Mouse (Mus musculus): ENCODE results near the gene Gm20388.

Gene Gm20388

GRCm38 (mm10) chr8:123715916-123716592 is 3805.4 kb downstream of the Gm20388 start:
- DNase-seq (ENCODE audit: low spot score), result peak; percentile 53

- no peak for DNase-seq (ENCODE audit: low spot score)
Measured at GRCm38 (mm10) chr8:123717104-123717503, 3806.5 kb downstream of the Gm20388 start.

- DNase-seq (ENCODE audit: low spot score), result no peak
Measured at GRCm38 (mm10) chr8:123717516-123718490, 3807.2 kb downstream of the Gm20388 start.

- DNase-seq (ENCODE audit: low spot score), result no peak
Measured at GRCm38 (mm10) chr8:123718752-123719151, 3808.1 kb downstream of the Gm20388 start.

- DNase-seq (ENCODE audit: low spot score), result no peak
Measured at GRCm38 (mm10) chr8:123719280-123719679, 3808.6 kb downstream of the Gm20388 start.

DNA sequence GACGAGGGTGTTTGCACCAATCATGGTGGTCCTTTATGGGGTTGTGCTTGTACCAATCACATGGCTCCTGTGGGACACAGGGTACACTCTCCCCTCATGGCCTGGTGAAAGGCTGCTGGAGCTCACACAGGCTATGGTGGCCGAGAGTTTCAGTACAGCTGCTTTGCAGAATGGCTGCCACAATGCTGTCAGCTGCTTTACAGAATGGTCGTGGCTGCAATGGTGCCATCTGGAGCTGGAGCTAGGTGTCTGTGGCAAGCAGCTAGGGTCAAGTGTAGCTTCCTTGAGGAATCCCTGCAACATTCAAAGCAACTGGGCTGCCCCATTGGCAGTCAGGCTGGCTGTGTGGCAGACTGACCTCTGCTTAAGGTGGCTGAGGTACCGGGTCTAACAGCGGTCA is 3809.2 kb downstream of the Gm20388 start:
- DNase-seq (ENCODE audit: low spot score), result peak; percentile 35

- DNase-seq (ENCODE audit: low spot score), result peak; percentile 29
Measured at GRCm38 (mm10) chr8:123720471-123721001, 3809.9 kb downstream of the Gm20388 start.

- no peak for DNase-seq (ENCODE audit: low spot score)
Measured at GRCm38 (mm10) chr8:123722245-123722644, 3811.6 kb downstream of the Gm20388 start.

GRCm38 (mm10) chr8:123724752-123725151 is 3814.1 kb downstream of the Gm20388 start:
- DNase-seq (ENCODE audit: low spot score), result no peak

GRCm38 (mm10) chr8:123725261-123725660 is 3814.6 kb downstream of the Gm20388 start:
- DNase-seq (ENCODE audit: low spot score), result no peak

DNA sequence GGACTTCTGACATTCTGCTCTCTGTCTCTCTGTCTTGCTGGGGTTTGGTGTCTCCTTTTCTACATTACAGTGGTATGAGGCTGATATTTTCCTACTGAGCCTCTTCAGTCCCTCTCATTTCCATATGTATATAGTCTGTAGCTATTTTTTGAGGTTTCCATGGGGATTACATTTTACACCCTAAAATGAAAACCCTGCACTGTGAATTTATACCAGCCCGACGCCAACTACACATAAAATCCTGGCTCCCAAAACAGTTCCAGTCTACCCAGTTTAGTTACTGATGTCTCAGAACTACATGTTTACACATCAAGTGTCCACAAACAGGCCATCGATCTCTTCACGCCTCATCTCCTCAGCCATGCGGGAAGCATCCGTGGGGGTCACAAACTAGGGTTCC is 3816.1 kb downstream of the Gm20388 start:
- DNase-seq (ENCODE audit: low spot score), result no peak

GRCm38 (mm10) chr8:123729055-123729785 is 3818.6 kb downstream of the Gm20388 start:
- peak; percentile 80 for DNase-seq (ENCODE audit: low spot score)

DNA sequence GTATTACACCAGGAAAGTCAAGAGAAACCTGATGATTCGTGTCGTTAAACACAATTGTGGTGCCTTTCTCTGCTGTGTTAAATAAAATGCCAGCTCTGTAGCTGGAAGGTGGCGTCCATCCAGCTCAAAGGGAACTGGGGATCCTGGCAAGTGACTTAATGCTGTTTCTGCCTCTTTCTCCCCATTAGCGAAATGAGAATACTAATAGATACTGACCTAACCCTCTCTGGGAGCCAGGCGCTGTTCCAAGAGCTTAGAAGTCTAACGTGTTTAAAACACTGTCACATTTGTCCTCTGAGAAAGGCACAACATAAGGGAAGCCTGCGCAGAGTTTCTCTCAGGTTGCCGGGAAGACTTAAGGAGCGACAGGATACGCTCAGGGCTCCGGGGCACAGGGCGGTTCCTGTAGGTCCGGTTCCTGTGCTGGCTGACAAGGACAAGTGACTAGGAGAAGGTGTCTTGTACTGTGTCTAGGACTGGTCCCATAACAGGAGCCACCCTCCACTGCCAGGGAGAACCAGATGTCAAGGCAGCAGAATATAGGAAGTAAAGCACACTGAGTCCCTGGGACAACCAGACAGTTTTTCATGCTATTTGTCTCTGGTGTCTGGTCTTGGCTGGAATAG is 3819.3 kb downstream of the Gm20388 start:
- no peak for DNase-seq (ENCODE audit: low spot score)

GRCm38 (mm10) chr8:123732332-123732731 is 3821.7 kb downstream of the Gm20388 start:
- no peak for DNase-seq (ENCODE audit: low spot score)

GRCm38 (mm10) chr8:123734486-123734885 is 3823.8 kb downstream of the Gm20388 start:
- DNase-seq (ENCODE audit: low spot score), result no peak

- no peak for DNase-seq (ENCODE audit: low spot score)
Measured at GRCm38 (mm10) chr8:123736974-123737373, 3826.3 kb downstream of the Gm20388 start.

GRCm38 (mm10) chr8:123740263-123740662 is 3829.6 kb downstream of the Gm20388 start:
- no peak for DNase-seq (ENCODE audit: low spot score)

- peak; percentile 37 for DNase-seq (ENCODE audit: low spot score)
Measured at GRCm38 (mm10) chr8:123741232-123741631, 3830.6 kb downstream of the Gm20388 start.

DNA sequence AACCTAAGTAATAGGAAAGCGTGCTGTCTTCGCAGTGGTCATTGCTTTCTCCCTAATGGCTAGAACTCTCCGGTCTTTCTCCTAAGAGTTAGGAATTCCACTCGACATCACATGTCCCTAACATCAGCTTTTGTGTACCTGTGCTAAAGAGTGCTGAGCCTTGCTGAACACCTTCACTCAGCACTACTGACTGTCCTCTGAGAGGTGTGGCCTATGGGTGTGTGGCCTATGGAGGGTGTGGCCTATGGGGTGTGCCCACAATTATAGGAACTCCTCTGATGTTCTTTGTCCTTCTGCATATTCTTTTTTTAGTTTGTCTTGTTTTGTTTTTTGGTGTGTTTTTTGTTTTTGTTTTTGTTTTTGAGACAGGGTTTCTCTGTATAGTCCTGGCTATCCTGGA is 3835.8 kb downstream of the Gm20388 start:
- DNase-seq (ENCODE audit: low spot score), result no peak

- DNase-seq (ENCODE audit: low spot score), result no peak
Measured at GRCm38 (mm10) chr8:123747772-123748171, 3837.1 kb downstream of the Gm20388 start.

DNA sequence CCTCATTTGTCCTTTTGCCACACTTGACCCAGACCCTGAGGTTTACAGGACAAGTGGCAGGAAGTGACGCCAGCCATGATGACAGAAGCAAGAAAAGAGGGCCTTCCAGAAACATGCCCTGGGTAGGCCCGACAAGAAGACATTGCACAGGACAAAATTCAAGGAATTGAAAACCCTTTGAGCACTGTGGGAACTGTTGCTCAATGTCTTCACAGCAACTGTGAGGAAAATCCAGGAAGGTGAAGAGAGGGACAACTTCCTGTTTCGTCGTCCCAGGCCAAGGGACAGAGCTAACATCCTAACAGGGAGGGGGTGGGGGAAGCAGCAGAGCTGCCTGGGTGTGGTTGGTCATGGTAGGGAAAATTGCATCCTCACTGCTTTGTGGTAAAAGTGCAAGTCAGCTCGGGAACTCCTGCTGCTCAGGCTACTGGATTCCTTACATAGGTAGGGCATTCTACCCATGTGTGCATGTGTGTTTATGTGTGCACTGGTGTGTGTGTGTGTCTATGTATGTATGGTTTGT is 3839.6 kb downstream of the Gm20388 start:
- no peak for DNase-seq (ENCODE audit: low spot score)

Data from retina, embryonic 14.5 days (tissue).